Mouse (Mus musculus): ENCODE measurements at regions not wholly inside any gene's neighbourhood (a gene's known extent, or its start where the extent isn't known, plus 50 kb on each side); places are given as distances from the start of the nearest gene placed in this dataset.
A peak's percentile ranks its signal among the peaks of the same experiment; 100 is the strongest.

- DNase-seq = no peak
Observed at GRCm38 (mm10) chr15:11712481-11713274, 194.4 kb downstream of the Npr3 start.

GRCm38 (mm10) chr15:11701246-11701645 is 205.8 kb downstream of the Npr3 start:
- no peak for DNase-seq

GRCm38 (mm10) chr15:11699929-11700328 is 207.2 kb downstream of the Npr3 start:
- DNase-seq = no peak

- peak in 1 of 2 experiments; percentile 17 for DNase-seq
Observed at GRCm38 (mm10) chr15:11697060-11697459, 210.0 kb downstream of the Npr3 start.

GRCm38 (mm10) chr15:11693772-11694270 is 213.3 kb downstream of the Npr3 start:
- DNase-seq = no peak

- no peak for DNase-seq
Observed at GRCm38 (mm10) chr15:11664839-11665379, 242.2 kb downstream of the Npr3 start.

GRCm38 (mm10) chr15:11655168-11655567 is 251.9 kb downstream of the Npr3 start:
- no peak for DNase-seq

GRCm38 (mm10) chr15:11646241-11646640 is 246.8 kb upstream of the Tars start:
- DNase-seq = peak in 1 of 2 experiments; percentile 10

- peak in 1 of 2 experiments; percentile 14 for DNase-seq
Observed at GRCm38 (mm10) chr15:11644779-11645178, 245.3 kb upstream of the Tars start.

- DNase-seq = no peak
Observed at GRCm38 (mm10) chr15:11630654-11631053, 231.2 kb upstream of the Tars start.

GRCm38 (mm10) chr15:11626433-11626832 is 227.0 kb upstream of the Tars start:
- DNase-seq = no peak

GRCm38 (mm10) chr15:11612416-11612815 is 213.0 kb upstream of the Tars start:
- no peak for DNase-seq

- no peak for DNase-seq
Observed at GRCm38 (mm10) chr15:11610043-11610670, 210.7 kb upstream of the Tars start.

- DNase-seq = peak in 1 of 2 experiments; percentile 17
Observed at GRCm38 (mm10) chr15:11607489-11607888, 208.0 kb upstream of the Tars start.

- no peak for DNase-seq
Observed at GRCm38 (mm10) chr15:11605677-11606076, 206.2 kb upstream of the Tars start.

- no peak for DNase-seq
Observed at GRCm38 (mm10) chr15:11597021-11597420, 197.6 kb upstream of the Tars start.

- DNase-seq = peak; percentile 28 to 65
Observed at GRCm38 (mm10) chr15:11590542-11591116, 191.2 kb upstream of the Tars start.

GRCm38 (mm10) chr15:11589795-11590194 is 190.3 kb upstream of the Tars start:
- no peak for DNase-seq

- no peak for DNase-seq
Observed at GRCm38 (mm10) chr15:11586384-11586783, 186.9 kb upstream of the Tars start.

- DNase-seq = no peak
Observed at GRCm38 (mm10) chr15:11584155-11584554, 184.7 kb upstream of the Tars start.

GRCm38 (mm10) chr15:11578331-11578730 is 178.9 kb upstream of the Tars start:
- DNase-seq = no peak

- peak; percentile 15 to 36 for DNase-seq
Observed at GRCm38 (mm10) chr15:11574359-11574758, 174.9 kb upstream of the Tars start.

GRCm38 (mm10) chr15:11573496-11573895 is 174.0 kb upstream of the Tars start:
- DNase-seq = no peak

Data from heart, adult 18-20 months (tissue).